Mouse (Mus musculus): ENCODE results near the gene Fbxo10. TPM values are rescaled to one million over a fixed set of nuclear protein-coding genes. Genes with fewer than 3 reads are reported as not detected.

Gene Fbxo10
- total and polyA plus RNA-seq, 2 experiments from 2014 or later, result 11.4 to 28.6 TPM

GRCm38 (mm10) chr4:45019009-45019408 is 65.4 kb downstream of the Fbxo10 start:
- WGBS, result 4% methylated on average over 14 of the region's 14 CpGs
- Histone ChIP-seq H3K9ac (replicated peaks; ENCODE audit: low read length) (peak overlapping the region; percentile 66), H3K27me3 (ENCODE audit: insufficient read depth, low read length) (no peaks in the 10 kb centered on the region), H3K4me1 (ENCODE audit: insufficient read depth, low read length) (peaks cover 9% of the 10 kb centered on the region; the same call in 1 of the 2 replicates), H3K27ac (no peak overlapping the region), H3K4me2 (ENCODE audit: low read depth, low read length) (peak overlapping the region; percentile 93), H3K36me3 (ENCODE audit: insufficient read depth, low read length) (peaks cover 15% of the 10 kb centered on the region), H3K4me3 (ENCODE audit: low read length) (peak overlapping the region; percentile 77), H3K9me3 (ENCODE audit: low read length) (no peaks in the 10 kb centered on the region)
- DNase-seq (ENCODE audit: low spot score) (no peak), ATAC-seq (0 out of 2 replicates have a peak, but pooled peaks have one; percentile 16)
- TF ChIP-seq CTCF (IDR thresholded peaks at IDR 0.05; ENCODE audit: low read depth), result no peak

DNA sequence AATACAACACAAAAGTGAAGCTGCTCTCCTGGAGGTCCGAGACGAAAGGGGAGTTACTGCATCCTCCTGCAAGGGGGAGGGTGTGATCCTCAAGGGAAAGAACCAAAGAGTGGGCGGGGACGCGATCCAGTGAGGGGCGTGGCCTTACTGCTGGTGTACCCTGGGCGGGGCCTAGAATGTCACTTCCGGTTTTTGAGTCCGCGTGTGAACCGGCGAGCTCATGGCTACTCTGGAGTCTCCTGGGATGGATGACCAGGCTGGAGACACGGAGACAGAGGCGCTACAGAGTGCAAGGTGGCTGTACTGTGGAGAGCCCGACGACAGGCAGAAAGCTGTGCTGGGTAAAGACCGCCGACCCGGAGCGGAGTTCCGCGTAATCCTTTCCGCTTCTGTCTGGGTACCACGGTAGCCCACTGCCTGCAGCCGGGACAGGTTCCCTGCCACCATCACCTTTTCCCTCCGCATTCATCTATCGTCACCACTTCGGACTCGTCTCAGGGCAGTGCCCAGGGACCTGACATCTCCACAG is 65.9 kb downstream of the Fbxo10 start, which contains the start of gene Polr1e:
TSS of gene Polr1e (plus strand) at position 132 of the 529 bp plus-strand sequence.
- Histone ChIP-seq H3K4me2 (ENCODE audit: low read depth, low read length) (peak within 1 kb of the TSS; percentile 93), H3K4me3 (ENCODE audit: low read length) (peak within 1 kb of the TSS; percentile 77), H3K27ac (no peak within 1 kb of the TSS; the same call in 1 of the 2 replicates), H3K36me3 (ENCODE audit: insufficient read depth, low read length) (peaks cover 10% of the 10 kb centered on the region; the same call in 1 of the 2 replicates), H3K9ac (replicated peaks; ENCODE audit: low read length) (peak within 1 kb of the TSS; percentile 66), H3K9me3 (ENCODE audit: low read length) (no peaks in the 10 kb centered on the region), H3K4me1 (ENCODE audit: insufficient read depth, low read length) (peaks cover 10% of the 10 kb centered on the region; the same call in 1 of the 2 replicates), H3K27me3 (ENCODE audit: insufficient read depth, low read length) (no peaks in the 10 kb centered on the region)
- under 1% methylated on average over 29 of the region's 29 CpGs for WGBS
- DNase-seq (ENCODE audit: low spot score) (peak; percentile 92), ATAC-seq (peak; percentile 85)
- 0 out of 2 replicates have a peak, but pooled peaks have one; percentile 3 for TF ChIP-seq CTCF (IDR thresholded peaks at IDR 0.05; ENCODE audit: low read depth)

DNA sequence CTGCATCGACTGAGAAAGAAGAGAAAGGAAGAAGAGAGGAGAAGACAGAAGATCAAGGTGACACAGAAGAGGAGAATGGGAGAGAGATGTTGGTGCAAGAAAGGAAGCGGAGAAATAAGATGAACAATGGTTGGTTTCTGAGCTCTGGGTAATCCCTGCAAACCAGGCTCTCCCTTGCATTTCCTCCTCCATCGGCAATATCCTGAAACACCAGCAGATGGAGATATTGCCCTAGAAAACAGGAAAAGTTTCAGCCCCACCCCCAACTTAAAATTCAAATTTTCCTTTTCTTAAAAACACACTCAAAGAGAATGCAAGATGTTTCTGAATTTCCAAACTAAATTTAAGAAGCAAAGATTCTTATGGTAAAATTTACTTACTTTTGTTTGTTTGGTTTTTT is 68.8 kb downstream of the Fbxo10 start:
- Histone ChIP-seq H3K36me3 (ENCODE audit: insufficient read depth, low read length) (no peaks in the 10 kb centered on the region), H3K27me3 (ENCODE audit: insufficient read depth, low read length) (no peaks in the 10 kb centered on the region), H3K4me3 (ENCODE audit: low read length) (no peak overlapping the region), H3K9me3 (ENCODE audit: low read length) (no peaks in the 10 kb centered on the region), H3K27ac (no peak overlapping the region), H3K4me2 (ENCODE audit: low read depth, low read length) (no peak overlapping the region), H3K4me1 (ENCODE audit: insufficient read depth, low read length) (peaks cover 17% of the 10 kb centered on the region; the same call in 1 of the 2 replicates), H3K9ac (replicated peaks; ENCODE audit: low read length) (no peak overlapping the region)
- ATAC-seq (no peak), DNase-seq (ENCODE audit: low spot score) (peak; percentile 80)
- peak; percentile 82 for TF ChIP-seq CTCF (IDR thresholded peaks at IDR 0.05; ENCODE audit: low read depth)
- 11% methylated on average over 3 of the region's 3 CpGs for WGBS

GRCm38 (mm10) chr4:45013537-45013936 is 70.9 kb downstream of the Fbxo10 start:
- H3K9ac ChIP-seq (replicated peaks; ENCODE audit: low read length), result no peak overlapping the region; the same call in 1 of the 2 replicates
- peak overlapping the region; percentile 71 for H3K4me2 ChIP-seq (ENCODE audit: low read depth, low read length)
- ATAC-seq, result no peak

DNA sequence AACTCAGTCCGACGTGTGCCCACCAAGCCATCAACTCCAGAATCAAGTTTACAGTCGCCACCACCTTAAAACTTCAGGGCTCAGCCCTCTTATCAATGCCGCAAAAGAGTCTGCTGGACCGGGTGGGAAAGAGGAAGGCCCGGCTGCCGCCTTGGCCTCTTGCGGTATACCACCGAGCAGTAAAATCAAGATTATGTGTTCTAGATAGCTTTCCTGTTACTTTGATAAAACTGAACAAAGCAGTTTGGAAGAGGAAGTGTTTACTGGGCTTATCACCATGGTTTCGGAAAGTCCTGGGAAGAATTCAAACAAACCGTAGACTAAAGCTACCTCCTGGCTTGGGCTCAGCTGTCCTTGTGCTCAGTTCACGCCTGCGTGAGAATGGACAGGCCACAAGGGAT is 71.4 kb downstream of the Fbxo10 start:
- Histone ChIP-seq H3K4me3 (ENCODE audit: low read length) (peak overlapping the region; percentile 52), H3K9me3 (ENCODE audit: low read length) (no peaks in the 10 kb centered on the region), H3K27ac (peak overlapping the region; percentile 74), H3K9ac (replicated peaks; ENCODE audit: low read length) (peak overlapping the region; percentile 48), H3K27me3 (ENCODE audit: insufficient read depth, low read length) (no peaks in the 10 kb centered on the region), H3K4me1 (ENCODE audit: insufficient read depth, low read length) (peaks cover 17% of the 10 kb centered on the region), H3K36me3 (ENCODE audit: insufficient read depth, low read length) (no peaks in the 10 kb centered on the region), H3K4me2 (ENCODE audit: low read depth, low read length) (peak overlapping the region; percentile 71)
- 2% methylated on average over 13 of the region's 13 CpGs for WGBS
- DNase-seq (ENCODE audit: low spot score) (peak; percentile 37), ATAC-seq (no peak)
- TF ChIP-seq CTCF (IDR thresholded peaks at IDR 0.05; ENCODE audit: low read depth), result no peak

More at GRCm38 (mm10) chr4:45013537-45013936, 70.9 kb downstream of the Fbxo10 start:
- H3K27ac ChIP-seq, result peak overlapping the region; percentile 74; the same call in 1 of the 2 replicates
- H3K36me3 ChIP-seq (ENCODE audit: insufficient read depth, low read length), result no peaks in the 10 kb centered on the region
- H3K9me3 ChIP-seq (ENCODE audit: low read length), result no peaks in the 10 kb centered on the region
- peaks cover 17% of the 10 kb centered on the region for H3K4me1 ChIP-seq (ENCODE audit: insufficient read depth, low read length)
- peak overlapping the region; percentile 52 for H3K4me3 ChIP-seq (ENCODE audit: low read length)
- no peaks in the 10 kb centered on the region for H3K27me3 ChIP-seq (ENCODE audit: insufficient read depth, low read length)
- 11% methylated on average over 2 of the region's 2 CpGs for WGBS
- DNase-seq (ENCODE audit: low spot score), result no peak
- TF ChIP-seq CTCF (IDR thresholded peaks at IDR 0.05; ENCODE audit: low read depth), result no peak

DNA sequence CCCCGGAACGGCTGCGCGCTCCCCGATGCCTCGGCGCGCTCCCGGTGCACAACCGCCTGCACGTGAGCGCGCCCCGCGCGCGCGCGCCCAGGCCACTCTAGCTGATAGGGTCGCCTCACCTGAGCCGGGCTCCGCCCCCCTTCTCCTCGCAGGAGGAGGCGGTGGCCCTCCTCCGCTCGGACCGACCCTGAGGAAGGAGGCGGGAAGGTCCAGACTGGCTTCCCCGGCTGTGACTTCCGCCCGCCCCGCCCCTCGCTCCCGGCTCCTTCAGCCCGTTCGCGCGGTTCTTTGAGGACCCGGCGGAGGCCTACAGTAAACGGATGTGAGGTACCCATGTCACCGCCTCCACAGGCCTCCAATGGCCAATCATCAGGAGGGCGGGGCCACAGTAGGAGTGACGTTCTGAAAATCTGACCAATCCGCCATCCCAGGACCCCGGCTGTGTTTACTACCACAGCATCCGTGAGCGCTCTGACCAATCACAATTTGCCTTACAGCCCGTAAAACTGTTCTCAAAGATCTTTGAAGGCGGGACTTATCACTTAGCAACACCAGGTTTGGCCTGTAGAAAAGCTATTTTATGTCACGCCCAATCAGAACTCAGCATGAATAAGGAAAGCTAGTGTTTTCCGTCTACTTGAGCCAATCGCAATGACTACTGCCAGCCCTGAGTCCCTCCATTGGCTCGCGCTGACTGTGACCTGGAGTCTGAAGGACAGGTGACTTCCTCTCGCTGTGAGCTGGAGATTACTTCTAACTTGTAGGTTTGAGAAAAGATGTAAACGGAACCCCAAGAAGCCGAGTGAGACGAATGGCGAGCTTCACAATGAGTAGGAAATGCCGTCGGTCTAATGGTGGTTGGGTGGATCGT is 72.1 kb downstream of the Fbxo10 start, which contains the start of gene Zbtb5:
TSS of gene Zbtb5 (minus strand) at position 308 of the 871 bp plus-strand sequence.
- Histone ChIP-seq H3K9ac (replicated peaks; ENCODE audit: low read length) (peak within 1 kb of the TSS; percentile 67), H3K4me3 (ENCODE audit: low read length) (peak within 1 kb of the TSS; percentile 61), H3K27ac (peak within 1 kb of the TSS; percentile 92), H3K9me3 (ENCODE audit: low read length) (no peaks in the 10 kb centered on the region), H3K36me3 (ENCODE audit: insufficient read depth, low read length) (no peaks in the 10 kb centered on the region), H3K4me2 (ENCODE audit: low read depth, low read length) (peak within 1 kb of the TSS; percentile 80), H3K4me1 (ENCODE audit: insufficient read depth, low read length) (peaks cover 17% of the 10 kb centered on the region), H3K27me3 (ENCODE audit: insufficient read depth, low read length) (no peaks in the 10 kb centered on the region)
- ATAC-seq (peak; percentile 99), DNase-seq (ENCODE audit: low spot score) (peak; percentile 100)
- TF ChIP-seq CTCF (IDR thresholded peaks at IDR 0.05; ENCODE audit: low read depth), result no peak
- WGBS, result under 1% methylated on average over 52 of the region's 63 CpGs
